Mouse (Mus musculus) heart, adult 2 months (tissue): Measurements from ENCODE around the gene Rela.

Source experiments
- CTCF ChIP-seq: fragments of 200-600 bp; IDR thresholded peaks from 2 replicates; pipeline ENCODE4 v1.8.1; 2022; ENCODE audit warnings: antibody characterized with exemption, mild to moderate bottlenecking, moderate library complexity
- POLR2A ChIP-seq: fragments of 200-500 bp; IDR thresholded peaks from 2 replicates; pipeline ENCODE4 v1.6.1; 2011; ENCODE audit warnings: mild to moderate bottlenecking, low read depth, low read length, control low read depth; ENCODE audit not compliant: insufficient read depth

DNA sequence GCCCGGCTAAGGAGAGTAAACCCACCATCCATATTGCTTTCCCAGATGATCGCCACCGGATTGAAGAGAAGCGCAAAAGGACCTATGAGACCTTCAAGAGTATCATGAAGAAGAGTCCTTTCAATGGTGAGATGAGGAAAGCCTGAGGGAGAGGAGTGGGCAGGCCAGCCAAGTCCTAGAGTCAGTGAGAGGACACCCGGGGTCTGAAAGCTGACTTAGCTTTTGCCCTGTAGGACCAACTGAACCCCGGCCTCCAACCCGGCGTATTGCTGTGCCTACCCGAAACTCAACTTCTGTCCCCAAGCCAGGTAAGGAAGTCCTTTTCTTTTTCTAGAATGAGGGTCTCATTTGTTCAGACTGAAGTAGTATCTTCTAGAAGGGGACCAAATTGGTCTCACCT is 8.0 kb downstream of the Rela start:
- TF ChIP-seq POLR2A (no peak), CTCF (no peak)
